Mouse (Mus musculus) kidney, adult 11 months (tissue): ENCODE results near the gene Dcaf15.

Source experiments
- DNase-seq: peaks from one replicate; pipeline ENCODE4 v3.0.0; 2022

Dcaf15 gene

DNA sequence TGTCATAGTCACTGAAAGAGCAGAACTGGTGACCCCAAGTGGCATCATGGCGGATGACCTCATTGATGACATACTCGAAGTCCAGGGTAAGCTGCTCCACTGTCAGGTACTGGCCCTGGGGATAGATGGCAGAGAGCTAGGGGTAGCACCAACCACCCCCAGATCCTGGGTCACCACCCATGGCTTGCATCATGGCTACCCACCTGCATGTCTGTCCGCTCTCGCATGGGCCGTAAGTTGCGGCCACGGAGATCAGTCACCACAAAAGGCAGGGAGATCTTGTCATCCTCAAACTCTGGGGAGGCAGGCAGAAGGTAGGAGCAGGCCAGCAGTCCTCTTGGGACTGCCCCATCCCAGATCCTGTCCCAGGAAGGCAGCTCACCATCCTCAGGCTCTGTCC lies 6.2 kb downstream of the Dcaf15 start:
- DNase-seq = no peak

DNA sequence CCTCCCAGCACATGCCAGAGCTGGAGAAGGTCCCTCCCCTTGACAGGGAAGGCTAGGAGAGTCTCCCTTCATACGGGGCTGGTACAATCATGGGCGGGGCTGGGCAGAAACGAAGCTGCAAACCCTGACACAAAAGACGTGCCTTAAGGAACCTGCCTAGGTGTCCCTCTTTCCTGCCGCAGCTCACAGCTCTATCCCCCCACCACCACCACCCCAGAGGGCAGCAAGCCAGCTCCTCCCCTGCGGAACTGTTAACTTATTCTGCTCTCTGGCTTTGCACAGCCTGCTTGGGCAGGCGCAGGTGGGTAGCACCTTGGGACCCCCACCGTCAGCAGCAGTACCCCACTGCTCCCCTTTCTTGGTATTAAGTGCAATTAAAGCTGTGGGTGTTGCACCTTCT lies 8.5 kb downstream of the Dcaf15 start:
- DNase-seq = no peak

- DNase-seq = no peak
Measured at GRCm38 (mm10) chr8:84090585-84090984, 14.0 kb downstream of the Dcaf15 start.

DNA sequence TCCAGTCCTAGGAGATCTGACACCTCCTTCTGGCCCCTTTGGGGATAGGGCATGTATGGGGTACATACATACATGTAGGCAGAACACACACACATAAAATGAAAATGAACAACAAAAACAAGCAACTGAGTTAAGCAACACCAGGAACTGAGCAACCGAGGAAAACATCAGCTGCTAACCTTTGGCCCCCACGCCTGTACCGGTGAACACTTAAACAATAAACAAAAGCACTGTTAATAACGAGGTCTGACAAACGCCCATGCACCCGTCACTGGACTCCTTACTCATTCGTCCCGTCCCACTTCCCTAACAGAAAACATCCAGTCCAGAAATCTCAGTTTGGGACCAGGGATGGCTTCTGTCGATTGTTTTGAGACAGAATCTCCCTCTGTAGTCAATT lies 15.3 kb downstream of the Dcaf15 start:
- no peak for DNase-seq

GRCm38 (mm10) chr8:84087821-84088220 lies 16.7 kb downstream of the Dcaf15 start:
- DNase-seq = no peak

DNA sequence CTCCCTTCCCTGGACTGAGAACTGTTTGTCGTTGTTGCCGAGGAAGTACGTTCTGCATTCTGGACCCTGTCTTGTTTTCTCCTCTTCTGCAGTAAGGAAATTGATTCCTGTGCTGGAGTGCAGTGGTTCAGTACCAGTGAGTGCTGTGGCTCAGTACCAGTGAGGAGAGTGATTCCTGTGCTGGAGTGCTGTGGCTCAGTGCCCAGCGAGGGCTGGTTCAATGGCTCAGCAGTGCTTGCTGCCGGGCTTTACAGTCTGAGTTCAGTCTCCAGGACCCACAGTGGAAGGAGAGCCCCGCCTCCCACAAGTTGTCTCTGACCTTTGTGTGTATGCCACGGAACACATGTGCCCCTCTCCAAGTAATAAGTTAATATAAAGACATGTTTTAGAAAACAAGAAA lies 17.4 kb downstream of the Dcaf15 start:
- peak; percentile 55 for DNase-seq

- no peak for DNase-seq
Measured at GRCm38 (mm10) chr8:84084341-84085115, 20.0 kb downstream of the Dcaf15 start.

- DNase-seq = peak; percentile 91
Measured at GRCm38 (mm10) chr8:84083829-84084241, 20.7 kb downstream of the Dcaf15 start.

- DNase-seq = no peak
Measured at GRCm38 (mm10) chr8:84079206-84079605, 25.4 kb downstream of the Dcaf15 start.

DNA sequence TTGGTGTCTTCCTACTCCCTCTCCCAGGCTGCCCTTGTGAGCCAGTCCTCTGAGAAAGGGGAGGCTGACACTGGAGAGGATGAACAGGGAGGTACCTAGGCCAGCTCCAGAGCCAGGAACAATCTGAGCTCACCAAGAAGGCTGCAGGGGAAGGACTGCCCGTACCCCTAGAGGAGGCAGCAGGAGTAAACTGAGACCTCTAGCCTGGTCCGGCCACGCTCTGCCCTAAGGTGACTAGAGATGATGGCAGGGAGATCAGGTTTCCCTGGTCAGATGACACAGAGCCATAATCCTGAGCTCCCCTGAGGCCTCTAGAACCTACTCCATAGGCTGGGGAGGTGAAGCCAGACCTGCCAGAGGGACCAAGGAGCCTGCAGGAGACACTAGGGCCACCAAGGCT lies 27.7 kb downstream of the Dcaf15 start:
- no peak for DNase-seq

- no peak for DNase-seq
Measured at GRCm38 (mm10) chr8:84076412-84076811, 28.2 kb downstream of the Dcaf15 start.

- no peak for DNase-seq
Measured at GRCm38 (mm10) chr8:84073230-84073976, 31.2 kb downstream of the Dcaf15 start.

- DNase-seq = no peak
Measured at GRCm38 (mm10) chr8:84072321-84072720, 32.2 kb downstream of the Dcaf15 start.

DNA sequence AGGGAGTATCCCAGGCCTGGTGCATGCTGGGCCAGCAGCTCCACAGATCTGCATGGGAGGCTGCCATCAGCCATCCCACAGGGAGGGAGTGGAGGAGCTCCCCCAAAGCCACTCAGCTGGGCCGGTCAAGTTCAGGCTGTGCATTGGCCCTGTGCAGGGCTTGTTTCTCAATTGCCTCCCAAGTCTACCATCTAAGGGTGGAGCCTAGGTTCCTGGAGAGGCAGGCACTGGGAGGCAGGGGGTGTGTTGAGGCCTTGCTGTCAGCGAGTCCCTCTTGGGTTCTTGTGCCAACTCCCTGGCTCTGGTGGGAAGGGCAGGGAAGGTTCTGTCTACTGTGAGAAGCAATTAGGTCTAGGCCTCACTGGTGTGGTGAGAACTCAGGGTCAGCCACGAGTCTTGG lies 32.6 kb downstream of the Dcaf15 start:
- DNase-seq = no peak

GRCm38 (mm10) chr8:84070667-84071066 lies 33.9 kb downstream of the Dcaf15 start:
- DNase-seq = no peak

DNA sequence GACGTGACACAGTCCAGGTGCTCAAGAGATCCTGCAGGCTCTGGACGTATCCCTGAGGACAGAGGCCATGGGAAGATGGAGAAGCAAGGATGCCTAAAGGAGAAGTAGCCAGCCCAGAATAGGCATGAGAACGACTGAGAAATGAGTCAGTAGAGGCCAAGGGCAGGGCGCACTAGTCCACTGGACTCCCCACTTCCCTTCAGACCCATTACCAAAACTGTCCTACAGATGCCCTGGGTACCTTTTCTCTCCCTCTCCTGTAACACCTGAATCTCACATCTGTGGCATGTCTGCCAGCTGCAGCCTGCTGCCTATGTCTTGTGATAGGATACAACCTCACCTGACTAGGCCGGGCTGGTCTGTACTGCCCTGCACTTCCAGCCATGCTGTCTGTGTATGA lies 34.3 kb downstream of the Dcaf15 start:
- no peak for DNase-seq

DNA sequence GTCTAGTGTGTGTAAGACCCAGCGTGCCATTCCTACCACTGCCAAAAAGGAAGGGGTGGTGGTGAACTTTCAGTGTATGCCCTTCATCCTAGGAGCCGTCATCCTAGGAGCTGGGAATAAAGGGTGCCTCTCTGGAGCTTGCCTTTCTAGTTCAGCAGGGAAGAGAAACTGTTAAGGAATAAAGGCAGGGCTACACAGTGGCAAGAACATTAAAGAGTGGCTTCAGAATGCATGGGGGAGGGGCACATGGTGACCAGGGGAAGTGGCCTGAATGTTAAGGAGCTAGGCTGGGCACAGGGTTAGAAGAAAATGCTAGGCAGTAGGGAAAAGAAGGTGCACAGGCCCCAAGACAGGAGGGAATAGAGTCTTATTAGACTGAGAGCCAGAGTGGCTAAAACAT lies 34.8 kb downstream of the Dcaf15 start:
- peak; percentile 21 for DNase-seq

DNA sequence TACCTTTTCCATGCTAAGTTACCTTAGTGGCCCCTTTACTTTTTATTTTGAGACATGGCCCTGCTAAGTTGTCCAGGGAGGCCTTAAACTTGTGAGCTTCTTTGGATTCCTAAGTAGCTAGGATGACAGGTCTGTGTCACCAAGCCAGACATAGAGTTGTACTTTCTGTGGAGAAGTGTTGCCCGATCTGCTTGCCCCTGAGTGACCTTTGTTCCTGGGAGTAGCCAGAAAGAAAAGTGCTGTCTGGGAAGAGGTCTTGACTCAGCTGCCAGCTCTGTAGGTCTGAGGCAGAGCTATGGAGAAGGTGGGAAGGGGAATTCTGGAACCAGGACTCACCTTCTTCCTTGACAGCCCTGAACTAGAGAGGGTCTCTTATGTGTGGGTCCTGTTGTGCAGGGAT lies 35.4 kb downstream of the Dcaf15 start:
- DNase-seq = peak; percentile 47

DNA sequence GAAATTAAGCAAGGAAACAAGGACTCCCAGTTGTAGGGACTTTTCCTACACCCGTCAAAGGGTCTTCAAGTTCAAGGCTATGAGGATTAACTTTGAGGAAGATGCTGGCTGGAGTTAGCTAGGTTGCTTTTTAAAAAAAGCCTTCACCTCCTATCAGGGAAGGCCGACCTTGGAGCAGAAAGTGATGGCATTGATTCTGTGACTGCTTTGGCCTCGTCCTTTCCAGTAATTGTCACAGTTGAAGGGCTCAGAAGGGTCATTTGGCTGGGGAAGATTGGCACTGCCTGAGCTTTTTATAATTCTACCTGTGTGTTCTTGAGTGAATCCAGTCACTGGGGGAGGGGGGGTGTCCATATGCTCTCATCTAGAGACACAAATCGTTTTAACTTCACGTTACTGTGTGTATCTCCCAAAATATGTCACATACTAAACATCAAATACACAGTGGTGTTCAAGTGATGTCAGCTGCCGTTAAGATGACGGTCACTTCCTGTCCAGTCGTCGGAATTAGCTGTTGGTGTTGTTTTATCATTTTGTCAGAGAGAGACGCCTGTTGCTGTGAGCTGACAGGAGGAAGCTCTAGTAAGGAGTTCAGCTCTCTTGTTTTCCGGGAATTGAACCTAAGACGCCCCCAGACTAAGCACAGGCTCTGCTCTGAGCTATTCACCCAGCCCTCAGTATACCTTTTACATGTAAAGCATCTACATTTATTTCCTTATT lies 36.1 kb downstream of the Dcaf15 start:
- DNase-seq = no peak

- DNase-seq = no peak
Measured at GRCm38 (mm10) chr8:84067911-84068310, 36.7 kb downstream of the Dcaf15 start.

GRCm38 (mm10) chr8:84067047-84067573 lies 37.5 kb downstream of the Dcaf15 start:
- DNase-seq = peak; percentile 94

- peak; percentile 100 for DNase-seq
Measured at GRCm38 (mm10) chr8:84066291-84066930, 38.2 kb downstream of the Dcaf15 start, which contains the start of gene Rfx1. Gene Rfx1, plus strand, starts transcription at chr8:84066834.
